Mouse (Mus musculus): Measurements from ENCODE around the gene Adamtsl2.

DNA sequence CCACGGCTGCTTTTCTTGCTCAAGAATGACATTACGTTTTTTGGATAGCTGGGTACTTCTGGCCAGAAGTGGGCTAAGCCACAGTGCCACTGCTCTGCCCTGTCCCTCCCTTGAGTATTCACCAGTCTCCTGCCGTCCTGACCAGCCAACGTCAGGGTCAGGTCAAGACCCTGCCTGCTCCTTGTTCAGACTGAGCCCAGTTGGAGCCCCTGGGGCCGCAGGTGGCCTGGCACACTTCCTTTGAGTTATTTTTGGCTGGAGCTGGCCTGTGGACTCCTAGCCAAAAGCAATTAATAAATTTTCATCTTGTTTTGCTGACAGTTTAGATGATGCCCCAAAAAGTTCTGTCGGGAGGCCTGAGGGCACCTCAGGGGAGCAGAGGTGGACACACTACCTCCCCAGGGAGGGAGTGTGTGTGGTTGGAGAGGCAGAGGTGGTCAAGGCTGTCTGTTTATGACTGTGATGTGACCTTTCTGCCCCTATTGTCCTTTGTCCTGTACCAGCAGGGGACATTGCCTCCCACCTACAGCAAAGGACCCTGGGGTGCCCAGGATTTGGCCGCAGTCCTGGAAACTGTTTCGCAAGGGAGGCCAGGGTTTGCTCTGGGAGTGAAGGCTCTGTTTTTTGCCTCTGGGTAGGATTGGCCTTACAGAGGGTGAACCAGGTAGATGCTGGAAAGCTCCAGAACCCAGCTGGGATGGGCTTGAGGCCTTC is 36.9 kb upstream of the Adamtsl2 start:
- no peak for TF ChIP-seq CTCF (IDR thresholded peaks at IDR 0.05; ENCODE audit: low read depth, low read length)
- TF ChIP-seq POLR2A (IDR thresholded peaks at IDR 0.05; ENCODE audit: borderline replicate concordance, low read depth, low read length) = no peak
